Mouse (Mus musculus) thymus, postnatal 14 days (tissue): ENCODE data around the gene Mme.
A peak's percentile ranks its signal among the peaks of the same experiment; 100 is the strongest.

Experiments used
- DNase-seq: peaks from one replicate; pipeline ENCODE4 v3.0.0; 2021

Mme gene

DNA sequence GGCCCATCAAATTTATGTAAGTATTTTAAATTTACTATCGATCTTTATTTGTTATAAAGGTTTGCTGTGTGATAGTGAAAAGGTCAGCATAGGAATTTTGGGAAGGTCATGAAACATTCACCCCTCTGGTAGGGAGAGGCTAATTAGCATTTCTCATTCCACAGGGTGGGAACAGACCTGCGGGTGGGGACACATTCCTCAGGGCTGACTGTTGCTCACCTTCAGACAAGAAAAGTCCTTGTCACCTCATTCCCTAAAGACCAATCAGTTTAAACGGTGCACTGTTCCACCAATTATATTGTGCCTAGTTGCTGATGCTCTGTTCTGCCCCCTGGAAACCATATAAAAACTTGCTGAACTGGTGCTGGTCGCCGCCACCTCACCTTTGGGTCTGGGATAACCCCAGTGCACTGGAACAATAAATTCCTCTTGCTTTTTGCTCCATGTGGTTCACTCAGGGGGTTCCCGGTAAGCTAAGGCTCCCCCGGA is at the start of gene Mme:
Gene Mme (plus strand): TSS at position 439 of the 489 bp plus-strand sequence.
- DNase-seq, result no peak

GRCm38 (mm10) chr3:63196565-63196964 is 44.8 kb upstream of the Mme start:
- no peak for DNase-seq

- no peak for DNase-seq
These were observed 43.3 kb upstream of the Mme start for GRCm38 (mm10) chr3:63198026-63198425.

DNA sequence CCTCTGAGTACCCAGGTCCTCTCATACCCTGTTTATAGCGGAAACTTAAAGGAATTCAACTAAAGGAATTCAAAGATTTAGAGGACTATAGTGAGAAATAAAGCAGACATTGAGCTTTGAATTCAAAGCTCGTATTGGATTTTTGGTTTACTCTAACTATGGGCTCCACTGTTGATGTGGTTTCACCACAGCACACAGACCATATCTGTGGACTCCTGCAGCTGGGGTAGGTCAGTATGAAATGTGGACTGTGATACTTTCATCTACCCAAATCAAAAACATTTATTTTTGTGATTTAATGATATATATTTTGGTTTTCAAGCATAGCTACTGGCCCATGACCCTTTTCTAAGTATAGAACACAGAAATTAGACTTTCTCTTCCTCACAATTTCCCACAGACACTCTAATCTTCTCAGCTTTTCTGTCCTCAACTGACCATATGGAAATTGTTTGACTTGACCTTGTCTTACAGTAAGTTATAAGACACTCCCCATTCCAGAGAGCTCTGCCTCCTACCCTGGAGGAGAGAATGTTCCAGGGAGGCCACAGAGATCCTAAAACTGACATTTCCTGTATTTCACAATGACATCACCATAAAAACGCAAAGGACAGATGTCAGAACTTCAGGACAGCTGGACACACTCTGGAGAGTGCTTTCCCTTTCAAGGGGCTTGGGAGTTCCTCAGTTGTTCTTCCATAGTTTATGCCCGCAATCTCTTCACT is 19.3 kb upstream of the Mme start:
- DNase-seq, result no peak

- no peak for DNase-seq
These were observed 17.7 kb upstream of the Mme start for GRCm38 (mm10) chr3:63223676-63224075.

GRCm38 (mm10) chr3:63235957-63236356 is 5.4 kb upstream of the Mme start:
- no peak for DNase-seq

GRCm38 (mm10) chr3:63243721-63244120 is 2.4 kb downstream of the Mme start:
- DNase-seq, result no peak

DNA sequence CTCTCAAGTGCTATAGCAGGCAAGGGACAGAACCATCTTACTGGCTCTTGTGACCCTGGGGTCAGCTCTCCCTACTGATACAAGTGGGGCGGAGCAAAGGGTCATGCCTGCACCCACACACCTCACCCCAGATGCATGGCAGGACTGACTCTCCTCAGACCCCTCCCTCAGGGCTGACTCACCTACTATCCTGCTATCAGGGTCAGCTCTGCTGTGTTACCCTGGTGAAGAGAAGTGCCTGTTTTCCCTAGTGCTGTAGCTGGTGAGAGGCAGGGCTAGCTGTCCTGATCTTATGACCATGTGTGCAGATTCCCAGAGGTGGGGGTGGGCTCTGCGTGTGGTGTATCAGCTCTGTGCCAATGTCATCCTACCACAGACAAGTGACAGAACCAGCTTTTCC is 30.8 kb downstream of the Mme start:
- no peak for DNase-seq

DNA sequence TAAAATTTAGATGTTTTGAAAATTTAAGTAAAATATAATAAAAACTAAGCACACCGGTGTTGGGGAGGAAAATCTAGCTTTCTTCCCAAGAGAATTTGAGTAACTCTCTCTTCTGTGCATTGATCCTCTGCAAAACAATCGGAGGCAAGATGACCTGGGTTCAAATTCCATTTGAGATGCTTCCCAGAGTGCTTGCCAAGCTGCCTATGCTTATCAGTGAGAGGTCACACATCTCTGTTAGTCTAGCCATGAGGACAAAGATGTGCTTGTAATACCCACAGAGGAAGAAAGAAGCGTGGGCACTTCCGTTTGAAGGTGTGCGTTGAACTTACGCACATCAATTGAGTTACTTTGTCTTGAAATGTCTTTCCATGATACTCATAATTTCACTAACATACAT is 53.0 kb downstream of the Mme start:
- no peak for DNase-seq

DNA sequence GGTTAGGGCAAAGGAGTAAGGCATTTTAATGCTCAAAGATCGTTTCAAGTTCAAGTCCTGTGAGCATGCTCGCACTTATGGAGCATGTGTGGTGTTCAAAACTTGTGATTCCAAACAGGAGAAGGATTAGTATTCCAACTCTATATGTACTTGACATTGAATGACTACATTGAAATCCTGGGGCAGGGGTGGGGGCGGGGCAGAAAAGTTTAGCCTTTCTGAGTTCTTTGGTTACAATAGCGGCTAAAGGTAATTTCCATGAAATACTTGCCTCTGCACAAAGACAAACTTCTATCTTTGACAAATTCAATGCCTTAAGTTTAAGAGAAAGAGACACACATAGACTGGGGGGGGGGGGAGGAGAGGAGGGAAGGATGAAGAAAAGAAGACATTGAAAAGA is 53.5 kb downstream of the Mme start:
- DNase-seq, result no peak

DNA sequence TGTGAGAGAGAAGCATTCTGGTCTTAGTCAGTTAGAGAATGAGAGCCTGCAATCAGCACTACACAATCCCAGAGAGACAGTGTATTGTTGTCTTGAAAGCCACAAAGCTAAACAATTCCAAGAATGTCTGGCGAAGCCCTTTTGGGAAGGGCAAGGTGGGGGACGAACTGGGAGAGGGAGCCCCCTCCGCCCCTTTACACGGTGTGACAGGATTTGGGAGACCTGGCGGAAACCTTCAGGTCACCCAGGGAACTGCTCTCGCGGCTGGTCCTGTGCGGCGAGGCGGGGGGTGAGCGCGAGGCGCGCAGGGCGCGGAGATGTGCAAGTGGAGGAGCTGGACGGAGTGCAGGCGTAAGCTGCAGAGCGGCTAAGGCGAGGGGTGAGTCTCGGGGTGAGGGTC is 53.9 kb downstream of the Mme start:
- DNase-seq, result peak; percentile 2

- DNase-seq, result peak; percentile 3
These were observed 54.4 kb downstream of the Mme start for GRCm38 (mm10) chr3:63295657-63296231.

DNA sequence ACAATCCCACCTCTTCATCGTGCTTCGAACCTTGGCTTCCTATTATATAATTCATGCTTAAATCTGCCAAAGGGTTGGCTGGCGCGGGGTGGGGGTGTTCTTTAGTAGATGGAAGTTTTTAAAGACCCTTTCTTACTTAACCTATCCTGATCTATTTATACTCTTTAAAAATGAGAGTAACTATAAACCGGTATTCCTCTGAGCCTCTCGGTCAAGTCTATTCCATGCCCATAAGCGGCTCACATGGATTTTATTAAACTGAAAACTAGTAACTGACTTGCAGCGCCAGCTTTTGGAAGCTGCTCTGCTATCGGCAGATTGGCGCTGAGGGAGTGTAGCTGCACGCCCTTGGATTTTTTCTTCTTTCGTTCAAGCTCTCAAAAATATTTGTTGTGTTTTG is 55.1 kb downstream of the Mme start:
- no peak for DNase-seq

- no peak for DNase-seq
These were observed 56.5 kb downstream of the Mme start for GRCm38 (mm10) chr3:63297787-63298186.

- no peak for DNase-seq
These were observed 73.9 kb downstream of the Mme start for GRCm38 (mm10) chr3:63315211-63315760.

DNA sequence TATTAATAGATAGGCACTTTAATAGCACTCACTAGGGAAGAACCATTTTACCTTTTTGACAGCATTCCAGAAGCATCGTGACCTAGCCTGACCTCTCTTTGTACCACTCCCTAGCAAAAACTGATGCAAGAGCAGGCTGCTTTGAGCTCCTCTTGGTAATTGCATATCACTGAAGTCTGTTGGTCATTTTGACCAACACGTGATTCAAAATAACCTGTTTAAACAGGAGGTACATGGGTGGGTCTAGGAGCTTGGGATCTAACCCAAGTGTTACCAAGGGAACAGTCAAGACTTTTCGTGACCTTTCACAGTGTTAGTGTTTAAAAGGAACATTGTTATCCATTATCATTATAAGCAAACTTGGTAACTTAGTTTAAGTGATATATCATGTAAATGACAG is 76.2 kb downstream of the Mme start:
- DNase-seq, result no peak

DNA sequence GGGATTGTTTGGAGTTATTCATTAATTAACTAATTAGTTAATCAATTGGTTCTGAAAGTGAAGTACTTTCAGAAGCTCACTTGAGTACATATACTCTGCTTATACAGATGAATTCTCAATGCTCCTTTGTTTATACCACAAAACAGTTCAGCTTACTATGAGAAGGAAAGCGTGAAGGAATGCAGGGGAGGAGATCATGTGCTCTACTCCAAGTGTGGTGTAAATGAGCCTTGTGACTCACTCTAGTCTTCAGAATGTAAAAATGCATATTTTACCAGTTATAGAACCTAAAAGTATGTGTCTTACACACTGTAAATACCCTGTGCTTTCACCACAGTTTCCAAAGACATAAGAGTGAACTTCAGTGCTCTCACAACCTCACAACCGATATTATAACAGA is 84.3 kb downstream of the Mme start:
- DNase-seq, result no peak

DNA sequence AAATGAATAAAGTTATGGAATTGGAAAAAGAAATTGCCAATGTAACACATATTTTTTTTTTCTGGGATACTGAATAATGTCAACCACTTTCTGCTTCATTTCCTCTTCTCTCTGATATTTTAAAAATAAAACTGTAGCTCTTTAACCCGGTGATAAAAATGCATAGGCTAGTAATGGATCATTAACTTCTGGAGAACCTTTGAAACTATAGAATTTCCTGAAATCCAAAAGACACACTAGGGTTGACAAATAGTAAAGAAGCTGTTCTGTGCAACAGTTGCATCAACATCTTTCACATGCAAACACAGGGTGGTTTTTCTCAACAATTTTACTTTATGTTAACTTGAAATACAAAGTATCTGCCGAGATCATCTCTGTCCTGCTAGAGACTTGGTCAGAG is 98.8 kb downstream of the Mme start:
- DNase-seq, result no peak

- DNase-seq, result no peak
These were observed 99.2 kb downstream of the Mme start for GRCm38 (mm10) chr3:63340546-63340945.

GRCm38 (mm10) chr3:63341481-63341880 is 100.1 kb downstream of the Mme start:
- DNase-seq, result no peak

DNA sequence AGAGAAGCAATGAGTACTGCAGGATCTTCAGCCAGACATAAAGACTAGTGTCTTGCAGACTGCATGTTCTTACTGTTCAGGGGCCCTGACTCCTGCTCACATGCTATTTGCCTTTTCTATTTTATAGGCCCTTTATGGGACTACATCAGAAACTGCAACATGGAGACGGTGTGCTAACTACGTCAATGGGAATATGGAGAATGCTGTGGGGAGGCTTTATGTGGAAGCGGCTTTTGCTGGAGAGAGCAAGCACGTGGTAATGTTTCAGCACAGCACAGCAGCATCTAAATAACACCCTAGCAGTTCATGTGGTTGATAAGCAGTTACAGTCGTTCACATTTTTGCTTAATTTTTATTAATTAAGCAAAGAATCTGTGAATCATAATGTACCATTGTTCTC is 103.7 kb downstream of the Mme start:
- DNase-seq, result no peak

DNA sequence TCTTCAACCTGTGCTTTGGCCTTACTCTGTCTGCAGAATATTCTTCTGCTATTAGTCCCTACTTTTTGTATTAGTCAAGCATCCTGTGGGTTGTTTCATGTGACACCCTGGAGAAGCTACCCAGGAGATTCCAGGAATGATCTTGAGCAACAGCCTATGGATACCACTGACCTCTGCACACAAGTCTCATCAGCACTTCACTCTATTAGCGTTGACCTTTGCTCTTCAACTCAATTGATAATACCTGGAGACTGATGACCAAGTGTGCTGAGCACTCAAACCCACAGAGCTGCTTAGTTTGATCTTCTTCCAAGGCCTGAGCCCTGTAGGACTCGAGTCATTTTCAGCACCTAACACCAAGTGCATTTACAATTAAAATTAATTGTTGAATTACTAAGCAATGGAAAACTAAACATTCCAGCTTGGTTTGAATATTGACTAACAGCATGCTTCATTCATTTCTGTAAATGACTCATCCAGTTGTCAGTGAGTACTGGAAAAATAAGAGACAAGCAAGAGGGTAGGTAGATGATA is 107.6 kb downstream of the Mme start:
- no peak for DNase-seq

- DNase-seq, result no peak
These were observed 108.9 kb downstream of the Mme start for GRCm38 (mm10) chr3:63350242-63350641.

DNA sequence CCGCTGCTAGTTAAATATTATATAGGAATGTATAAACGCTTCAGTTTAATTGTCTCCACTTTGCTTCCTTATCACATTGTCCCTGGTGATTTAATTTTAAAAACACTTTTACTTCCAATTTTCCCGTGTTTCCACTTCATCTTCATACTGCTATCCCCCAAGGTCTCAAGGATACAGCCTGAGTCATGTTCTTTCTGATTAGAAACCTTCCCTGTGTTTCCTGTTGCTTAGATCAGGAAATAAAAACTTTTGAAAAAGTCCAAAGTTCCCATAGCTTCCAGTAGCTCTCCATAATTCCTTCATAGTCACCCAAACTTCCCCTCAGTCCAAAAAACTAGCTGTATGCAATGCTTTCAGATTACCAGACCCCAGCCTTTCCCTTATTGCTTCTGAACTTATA is 109.4 kb downstream of the Mme start:
- DNase-seq, result no peak
